Mouse (Mus musculus) lung, postnatal 4 days (tissue): ENCODE data around the gene Rpusd4.

ENCODE experiments used
- DNase-seq, 2 experiments: peaks; one replicate each; pipeline ENCODE4 v3.0.0; 2021

The Rpusd4 gene

GRCm38 (mm10) chr9:35267146-35267975 is at the start of gene Rpusd4, which contains the start of gene Fam118b:
TSS of gene Rpusd4 (plus strand) at chr9:35267865.
TSS of gene Fam118b (minus strand) at chr9:35267805.
- DNase-seq = peak; percentile 93 to 95

GRCm38 (mm10) chr9:35217963-35218362 is 49.7 kb upstream of the Rpusd4 start:
- DNase-seq = no peak

GRCm38 (mm10) chr9:35223466-35223865 is 44.2 kb upstream of the Rpusd4 start:
- no peak for DNase-seq

- DNase-seq = no peak
These were observed 39.0 kb upstream of the Rpusd4 start for GRCm38 (mm10) chr9:35228671-35229070.

- DNase-seq = no peak
These were observed 31.7 kb upstream of the Rpusd4 start for GRCm38 (mm10) chr9:35235996-35236395.

GRCm38 (mm10) chr9:35238371-35238770 is 29.3 kb upstream of the Rpusd4 start:
- no peak for DNase-seq

GRCm38 (mm10) chr9:35238915-35239571 is 28.6 kb upstream of the Rpusd4 start:
- DNase-seq = peak in 1 of 2 experiments; percentile 14

GRCm38 (mm10) chr9:35239734-35240133 is 27.9 kb upstream of the Rpusd4 start:
- DNase-seq = no peak

GRCm38 (mm10) chr9:35247405-35247804 is 20.3 kb upstream of the Rpusd4 start:
- no peak for DNase-seq

GRCm38 (mm10) chr9:35249476-35249875 is 18.2 kb upstream of the Rpusd4 start:
- no peak for DNase-seq

GRCm38 (mm10) chr9:35257365-35257764 is 10.3 kb upstream of the Rpusd4 start:
- DNase-seq = no peak

- no peak for DNase-seq
These were observed 5.2 kb upstream of the Rpusd4 start for GRCm38 (mm10) chr9:35262418-35262817.

GRCm38 (mm10) chr9:35263431-35263830 is 4.2 kb upstream of the Rpusd4 start:
- DNase-seq = no peak

GRCm38 (mm10) chr9:35264509-35264908 is 3.2 kb upstream of the Rpusd4 start:
- DNase-seq = no peak

- DNase-seq = no peak
These were observed 481 bp downstream of the Rpusd4 start for GRCm38 (mm10) chr9:35267976-35268715.

GRCm38 (mm10) chr9:35277855-35278365 is 10.2 kb downstream of the Rpusd4 start:
- peak in 1 of 2 experiments; percentile 9 for DNase-seq

GRCm38 (mm10) chr9:35278451-35278850 is 10.8 kb downstream of the Rpusd4 start:
- DNase-seq = no peak

GRCm38 (mm10) chr9:35282006-35282850 is 14.6 kb downstream of the Rpusd4 start:
- peak in 1 of 2 experiments; percentile 68 for DNase-seq

GRCm38 (mm10) chr9:35282851-35283200 is 15.2 kb downstream of the Rpusd4 start:
- DNase-seq = no peak

- DNase-seq = no peak
These were observed 15.9 kb downstream of the Rpusd4 start for GRCm38 (mm10) chr9:35283415-35284069.

GRCm38 (mm10) chr9:35284351-35284750 is 16.7 kb downstream of the Rpusd4 start:
- no peak for DNase-seq

- no peak for DNase-seq
These were observed 18.7 kb downstream of the Rpusd4 start for GRCm38 (mm10) chr9:35286351-35286750.
